Mouse (Mus musculus) spleen, adult 12 weeks (tissue): ENCODE results near the gene Slc35c1.

ENCODE experiments used
- DNase-seq: peaks from one replicate; pipeline ENCODE4 v3.0.0; 2022; ENCODE audit warnings: low spot score

Gene Slc35c1

GRCm38 (mm10) chr2:92475711-92476110 is 15.4 kb upstream of the Slc35c1 start:
- DNase-seq = no peak

GRCm38 (mm10) chr2:92474920-92475319 is 14.6 kb upstream of the Slc35c1 start:
- no peak for DNase-seq

GRCm38 (mm10) chr2:92471886-92472670 is 11.7 kb upstream of the Slc35c1 start:
- DNase-seq = no peak

GRCm38 (mm10) chr2:92464690-92465089 is 4.4 kb upstream of the Slc35c1 start:
- no peak for DNase-seq

GRCm38 (mm10) chr2:92461215-92461614 is 877 bp upstream of the Slc35c1 start:
- DNase-seq = no peak

GRCm38 (mm10) chr2:92459141-92459920 is 1.0 kb downstream of the Slc35c1 start:
- peak; percentile 63 for DNase-seq

- DNase-seq = no peak
Measured at GRCm38 (mm10) chr2:92458481-92458880, 1.9 kb downstream of the Slc35c1 start.

GRCm38 (mm10) chr2:92456970-92457530 is 3.3 kb downstream of the Slc35c1 start:
- DNase-seq = no peak

GRCm38 (mm10) chr2:92455704-92456103 is 4.6 kb downstream of the Slc35c1 start:
- no peak for DNase-seq

- no peak for DNase-seq
Measured at GRCm38 (mm10) chr2:92454166-92454565, 6.2 kb downstream of the Slc35c1 start.

- no peak for DNase-seq
Measured at GRCm38 (mm10) chr2:92451126-92451525, 9.2 kb downstream of the Slc35c1 start.

- no peak for DNase-seq
Measured at GRCm38 (mm10) chr2:92447121-92447740, 13.1 kb downstream of the Slc35c1 start.

- no peak for DNase-seq
Measured at GRCm38 (mm10) chr2:92446656-92447055, 13.7 kb downstream of the Slc35c1 start.

GRCm38 (mm10) chr2:92445890-92446289 is 14.4 kb downstream of the Slc35c1 start:
- no peak for DNase-seq

GRCm38 (mm10) chr2:92444376-92444775 is 16.0 kb downstream of the Slc35c1 start:
- DNase-seq = no peak

GRCm38 (mm10) chr2:92443313-92443712 is 17.0 kb downstream of the Slc35c1 start:
- no peak for DNase-seq

- no peak for DNase-seq
Measured at GRCm38 (mm10) chr2:92442419-92443001, 17.8 kb downstream of the Slc35c1 start.

- no peak for DNase-seq
Measured at GRCm38 (mm10) chr2:92440432-92440831, 19.9 kb downstream of the Slc35c1 start.

GRCm38 (mm10) chr2:92438567-92438966 is 21.8 kb downstream of the Slc35c1 start:
- no peak for DNase-seq

GRCm38 (mm10) chr2:92437875-92438274 is 22.5 kb downstream of the Slc35c1 start:
- peak; percentile 63 for DNase-seq

GRCm38 (mm10) chr2:92437366-92437765 is 23.0 kb downstream of the Slc35c1 start:
- DNase-seq = no peak

GRCm38 (mm10) chr2:92435023-92435422 is 25.3 kb downstream of the Slc35c1 start:
- DNase-seq = no peak
